Mouse (Mus musculus): ENCODE data around the gene Kcnmb2. TPM values are rescaled to one million over a fixed set of nuclear protein-coding genes. Genes with fewer than 3 reads are reported as not detected.
A peak's percentile ranks its signal among the peaks of the same experiment; 100 is the strongest.

The Kcnmb2 gene
- total and polyA plus RNA-seq, 2 experiments from 2014 or later: 10.4 to 15.0 TPM

DNA sequence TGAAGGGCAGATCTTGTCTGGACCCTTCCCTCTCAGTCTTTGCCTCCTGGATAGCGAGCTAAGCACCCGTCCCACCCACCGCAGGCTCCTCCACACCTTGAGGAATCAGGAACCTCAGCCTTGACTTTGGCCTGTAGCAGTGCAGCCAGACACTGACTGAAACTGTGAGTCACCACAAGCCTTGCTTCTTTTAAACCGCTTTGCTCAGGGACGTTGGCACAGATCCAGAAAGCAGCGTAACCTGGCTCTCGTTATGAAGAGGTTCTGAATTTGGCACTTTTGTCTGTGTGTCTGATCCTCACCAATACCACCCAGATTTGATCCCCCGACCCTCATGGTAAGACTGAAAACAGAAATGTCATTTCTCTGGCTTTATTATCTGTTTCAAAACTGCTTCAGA, 171.6 kb downstream of the Kcnmb2 start:
- H3K9ac ChIP-seq (replicated peaks; ENCODE audit: low read length, poor library complexity, severe bottlenecking): no peak overlapping the region; the same call in 1 of the 2 replicates
- 49% methylated on average over 8 of the region's 8 CpGs for WGBS

DNA sequence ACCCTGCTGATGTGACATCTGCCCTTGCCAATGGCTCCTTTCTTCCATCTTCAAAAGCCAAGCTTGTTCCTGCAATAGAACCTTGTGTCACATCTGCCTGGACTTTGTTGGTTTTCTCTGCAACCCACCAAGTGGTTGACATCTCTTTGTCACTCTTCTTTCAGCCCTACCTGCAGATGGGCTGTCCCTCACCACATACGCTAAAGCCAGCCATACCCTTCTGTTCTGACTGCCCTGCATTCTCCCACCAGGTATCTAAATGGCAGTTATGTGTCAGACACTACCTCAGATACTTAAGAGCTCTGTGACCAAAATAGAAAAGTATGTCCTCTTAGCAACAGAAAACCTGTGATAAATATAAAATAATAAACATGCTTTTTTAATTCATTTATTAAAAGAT, 186.5 kb downstream of the Kcnmb2 start:
- DNase-seq (ENCODE audit: low spot score): no peak
- no peak overlapping the region for H3K4me3 ChIP-seq (ENCODE audit: low read depth, low read length)
- H3K36me3 ChIP-seq (ENCODE audit: insufficient read depth, low read length): no peaks in the 10 kb centered on the region
- WGBS: 93% methylated on average over 1 of the region's 1 CpGs
- no peak for TF ChIP-seq CTCF (IDR thresholded peaks at IDR 0.05)
- H3K4me1 ChIP-seq (ENCODE audit: insufficient read depth, low read length): no peaks in the 10 kb centered on the region
- H3K9ac ChIP-seq (replicated peaks; ENCODE audit: low read length, poor library complexity, severe bottlenecking): no peak overlapping the region
- H3K27me3 ChIP-seq (ENCODE audit: insufficient read depth, low read length): no peaks in the 10 kb centered on the region
- H3K4me2 ChIP-seq (ENCODE audit: low read depth, low read length, poor library complexity, severe bottlenecking): no peak overlapping the region
- no peaks in the 10 kb centered on the region for H3K9me3 ChIP-seq (ENCODE audit: low read length)
- no peak overlapping the region for H3K27ac ChIP-seq (ENCODE audit: low read depth, low read length)
- no peak for ATAC-seq (ENCODE audit: low FRiP score)

More for the DNA sequence above, 171.6 kb downstream of the Kcnmb2 start:
- no peaks in the 10 kb centered on the region for H3K36me3 ChIP-seq (ENCODE audit: insufficient read depth, low read length)
- H3K9me3 ChIP-seq (ENCODE audit: low read length): no peaks in the 10 kb centered on the region
- no peak for ATAC-seq (ENCODE audit: low FRiP score)
- no peak for TF ChIP-seq CTCF (IDR thresholded peaks at IDR 0.05)
- H3K27ac ChIP-seq (ENCODE audit: low read depth, low read length): no peak overlapping the region
- no peaks in the 10 kb centered on the region for H3K27me3 ChIP-seq (ENCODE audit: insufficient read depth, low read length)
- DNase-seq (ENCODE audit: low spot score): peak; percentile 8
- H3K4me3 ChIP-seq (ENCODE audit: low read depth, low read length): no peak overlapping the region
- H3K4me2 ChIP-seq (ENCODE audit: low read depth, low read length, poor library complexity, severe bottlenecking): no peak overlapping the region
- H3K4me1 ChIP-seq (ENCODE audit: insufficient read depth, low read length): no peaks in the 10 kb centered on the region

DNA sequence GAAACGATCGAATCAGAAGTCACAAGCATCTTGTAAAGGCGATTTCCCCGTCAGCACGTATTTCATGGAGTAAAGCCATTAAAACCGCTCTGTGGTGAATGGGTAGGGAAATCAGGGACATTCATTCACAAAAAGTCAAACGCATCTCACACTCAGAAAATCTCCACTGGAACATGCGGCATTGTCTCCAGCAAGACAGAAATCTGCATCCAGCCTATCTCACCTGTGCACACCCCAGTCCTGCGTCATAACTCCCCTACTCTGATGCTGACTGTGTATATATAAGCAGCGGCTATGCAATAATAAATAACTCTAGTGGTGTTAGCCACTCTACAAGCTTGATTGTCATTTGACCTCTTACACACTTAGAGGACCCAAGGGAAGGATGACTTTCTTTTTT, 199.1 kb downstream of the Kcnmb2 start:
- DNase-seq (ENCODE audit: low spot score) (no peak), ATAC-seq (ENCODE audit: low FRiP score) (no peak)
- no peaks in the 10 kb centered on the region for H3K36me3 ChIP-seq (ENCODE audit: insufficient read depth, low read length)
- H3K4me1 ChIP-seq (ENCODE audit: insufficient read depth, low read length): no peaks in the 10 kb centered on the region
- no peaks in the 10 kb centered on the region for H3K27me3 ChIP-seq (ENCODE audit: insufficient read depth, low read length)
- H3K4me3 ChIP-seq (ENCODE audit: low read depth, low read length): no peak overlapping the region
- H3K9ac ChIP-seq (replicated peaks; ENCODE audit: low read length, poor library complexity, severe bottlenecking): no peak overlapping the region
- H3K9me3 ChIP-seq (ENCODE audit: low read length): no peaks in the 10 kb centered on the region
- H3K4me2 ChIP-seq (ENCODE audit: low read depth, low read length, poor library complexity, severe bottlenecking): no peak overlapping the region
- no peak overlapping the region for H3K27ac ChIP-seq (ENCODE audit: low read depth, low read length)
- no peak for TF ChIP-seq CTCF (IDR thresholded peaks at IDR 0.05)
- 89% methylated on average over 10 of the region's 10 CpGs for WGBS

DNA sequence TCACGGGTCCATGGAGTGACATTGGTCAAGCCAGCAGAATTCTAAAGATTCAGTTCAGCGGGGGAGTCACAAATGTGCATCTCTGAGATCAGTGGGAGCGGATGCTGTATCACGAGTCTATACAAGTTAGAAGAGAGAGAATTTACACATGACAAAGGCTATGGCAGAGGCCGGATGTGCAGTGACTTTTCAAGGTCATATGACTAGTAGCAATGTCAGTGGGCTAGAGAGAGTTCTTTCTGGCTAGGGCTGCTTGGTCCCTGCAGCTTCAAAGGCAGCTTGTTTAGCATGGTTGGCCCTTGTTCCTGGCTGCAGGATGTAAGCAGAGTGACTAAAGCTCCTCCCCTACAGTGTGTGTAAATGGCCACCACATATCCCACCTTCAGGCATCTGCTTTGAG, 217.5 kb downstream of the Kcnmb2 start:
- Histone ChIP-seq H3K9ac (replicated peaks; ENCODE audit: low read length, poor library complexity, severe bottlenecking) (no peak overlapping the region), H3K36me3 (ENCODE audit: insufficient read depth, low read length) (no peaks in the 10 kb centered on the region), H3K4me2 (ENCODE audit: low read depth, low read length, poor library complexity, severe bottlenecking) (no peak overlapping the region), H3K27ac (ENCODE audit: low read depth, low read length) (no peak overlapping the region), H3K9me3 (ENCODE audit: low read length) (no peaks in the 10 kb centered on the region), H3K4me3 (ENCODE audit: low read depth, low read length) (no peak overlapping the region), H3K27me3 (ENCODE audit: insufficient read depth, low read length) (no peaks in the 10 kb centered on the region), H3K4me1 (ENCODE audit: insufficient read depth, low read length) (no peaks in the 10 kb centered on the region)
- 86% methylated on average over 5 of the region's 5 CpGs for WGBS
- no peak for DNase-seq (ENCODE audit: low spot score)
- ATAC-seq (ENCODE audit: low FRiP score): no peak
- TF ChIP-seq CTCF (IDR thresholded peaks at IDR 0.05): no peak

DNA sequence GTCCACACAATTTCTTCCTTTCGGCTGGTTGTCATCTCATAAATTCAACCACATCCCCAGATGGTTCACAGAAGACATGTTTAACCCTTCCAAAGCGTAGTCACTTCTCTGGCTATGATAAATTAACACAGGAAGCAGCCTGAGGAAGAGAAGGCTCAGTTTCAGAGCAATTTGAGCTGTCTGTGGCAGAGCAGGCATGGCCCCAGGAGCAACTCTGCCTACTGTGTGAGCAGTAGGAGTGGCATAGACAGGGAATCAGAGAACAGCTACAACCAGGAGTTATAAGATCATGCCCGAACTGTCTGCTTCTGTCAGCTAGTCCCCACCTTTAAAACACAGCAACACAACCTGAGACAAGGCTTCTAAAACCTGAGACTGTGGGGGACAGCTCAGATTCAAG, 219.4 kb downstream of the Kcnmb2 start:
- no peak for ATAC-seq (ENCODE audit: low FRiP score)
- Histone ChIP-seq H3K9me3 (ENCODE audit: low read length) (no peaks in the 10 kb centered on the region), H3K4me1 (ENCODE audit: insufficient read depth, low read length) (no peaks in the 10 kb centered on the region), H3K9ac (replicated peaks; ENCODE audit: low read length, poor library complexity, severe bottlenecking) (no peak overlapping the region), H3K27me3 (ENCODE audit: insufficient read depth, low read length) (no peaks in the 10 kb centered on the region), H3K36me3 (ENCODE audit: insufficient read depth, low read length) (no peaks in the 10 kb centered on the region), H3K4me2 (ENCODE audit: low read depth, low read length, poor library complexity, severe bottlenecking) (no peak overlapping the region), H3K27ac (ENCODE audit: low read depth, low read length) (no peak overlapping the region), H3K4me3 (ENCODE audit: low read depth, low read length) (no peak overlapping the region)
- no peak for TF ChIP-seq CTCF (IDR thresholded peaks at IDR 0.05)
- 80% methylated on average over 3 of the region's 3 CpGs for WGBS
- no peak for DNase-seq (ENCODE audit: low spot score)

DNA sequence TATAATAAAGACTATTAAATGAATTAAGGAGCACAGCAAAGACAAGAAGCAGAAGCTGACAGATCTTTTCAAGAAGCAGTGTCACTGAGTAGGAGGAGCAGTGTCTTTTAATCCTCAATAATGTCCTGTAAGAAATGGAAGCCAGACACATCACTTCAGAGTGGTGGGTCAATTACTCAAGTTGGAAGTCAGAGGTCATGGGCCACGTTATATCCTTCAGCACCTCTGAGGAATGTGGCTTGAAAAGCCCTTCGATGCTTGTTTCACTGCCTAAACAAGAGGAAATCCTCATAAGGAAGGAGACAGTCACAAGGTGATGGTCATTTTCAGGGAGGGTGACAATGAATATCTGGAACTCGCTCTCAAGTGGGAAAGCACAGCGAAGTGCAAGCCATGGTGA, 223.1 kb downstream of the Kcnmb2 start:
- TF ChIP-seq CTCF (IDR thresholded peaks at IDR 0.05): no peak
- WGBS: 67% methylated on average over 4 of the region's 4 CpGs
- no peak overlapping the region for H3K27ac ChIP-seq (ENCODE audit: low read depth, low read length)
- H3K27me3 ChIP-seq (ENCODE audit: insufficient read depth, low read length): no peaks in the 10 kb centered on the region
- no peaks in the 10 kb centered on the region for H3K36me3 ChIP-seq (ENCODE audit: insufficient read depth, low read length)
- no peak overlapping the region for H3K9ac ChIP-seq (replicated peaks; ENCODE audit: low read length, poor library complexity, severe bottlenecking)
- H3K9me3 ChIP-seq (ENCODE audit: low read length): no peaks in the 10 kb centered on the region
- ATAC-seq (ENCODE audit: low FRiP score): no peak
- H3K4me2 ChIP-seq (ENCODE audit: low read depth, low read length, poor library complexity, severe bottlenecking): no peak overlapping the region
- no peak overlapping the region for H3K4me3 ChIP-seq (ENCODE audit: low read depth, low read length)
- no peaks in the 10 kb centered on the region; the same call in 1 of the 2 replicates for H3K4me1 ChIP-seq (ENCODE audit: insufficient read depth, low read length)
- DNase-seq (ENCODE audit: low spot score): no peak
